Mouse (Mus musculus): ENCODE results near the gene Dlx2. TPM values are rescaled to one million over a fixed set of nuclear protein-coding genes. Genes with fewer than 3 reads are reported as not detected.

Gene Dlx2
- polyA plus RNA-seq, 1 experiment = not detected

DNA sequence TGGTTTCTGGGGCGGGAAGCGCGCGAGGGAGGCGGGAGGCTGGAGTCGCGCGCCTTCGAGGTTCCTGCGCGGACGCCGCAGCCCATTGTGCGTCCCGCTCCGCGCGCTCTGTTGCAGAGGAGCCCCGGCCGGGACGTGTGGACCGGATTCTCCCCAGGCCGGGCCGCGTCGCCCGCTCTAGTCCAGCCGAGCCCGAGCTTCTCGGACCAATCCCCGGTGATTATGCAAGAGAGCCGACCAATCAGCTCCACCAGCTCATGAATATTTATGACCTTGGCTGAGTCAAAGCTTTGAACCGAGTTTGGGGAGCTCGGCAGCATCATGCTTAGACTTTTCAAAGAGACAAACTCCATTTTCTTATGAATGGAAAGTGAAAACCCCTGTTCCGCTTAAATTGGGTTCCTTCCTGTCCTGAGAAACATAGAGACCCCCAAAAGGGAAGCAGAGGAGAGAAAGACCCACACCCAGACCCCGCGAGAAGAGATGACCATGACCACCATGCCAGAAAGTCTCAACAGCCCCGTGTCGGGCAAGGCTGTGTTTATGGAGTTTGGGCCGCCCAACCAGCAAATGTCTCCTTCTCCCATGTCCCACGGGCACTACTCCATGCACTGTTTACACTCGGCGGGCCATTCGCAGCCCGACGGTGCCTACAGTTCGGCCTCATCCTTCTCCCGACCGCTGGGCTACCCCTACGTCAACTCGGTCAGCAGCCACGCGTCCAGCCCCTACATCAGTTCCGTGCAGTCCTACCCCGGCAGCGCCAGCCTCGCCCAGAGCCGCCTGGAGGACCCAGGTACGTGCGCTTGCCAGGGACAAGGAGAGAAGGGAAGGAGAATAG is 16.8 kb downstream of the Dlx2 start:
- H3K4me3 ChIP-seq (ENCODE audit: insufficient read depth, low read length) = peak overlapping the region; percentile 38
- 0 out of 2 replicates have a peak, but pooled peaks cover 4% of the 10 kb centered on the region for H3K4me1 ChIP-seq (ENCODE audit: control insufficient read depth, insufficient read depth, low read length)
- no peak overlapping the region for H3K27ac ChIP-seq (ENCODE audit: insufficient read depth, low read depth, low read length)
- TF ChIP-seq CTCF (IDR thresholded peaks at IDR 0.05; ENCODE audit: low read depth, low read length) (no peak), POLR2A (IDR thresholded peaks at IDR 0.05; ENCODE audit: borderline replicate concordance, low read depth, low read length) (no peak)

DNA sequence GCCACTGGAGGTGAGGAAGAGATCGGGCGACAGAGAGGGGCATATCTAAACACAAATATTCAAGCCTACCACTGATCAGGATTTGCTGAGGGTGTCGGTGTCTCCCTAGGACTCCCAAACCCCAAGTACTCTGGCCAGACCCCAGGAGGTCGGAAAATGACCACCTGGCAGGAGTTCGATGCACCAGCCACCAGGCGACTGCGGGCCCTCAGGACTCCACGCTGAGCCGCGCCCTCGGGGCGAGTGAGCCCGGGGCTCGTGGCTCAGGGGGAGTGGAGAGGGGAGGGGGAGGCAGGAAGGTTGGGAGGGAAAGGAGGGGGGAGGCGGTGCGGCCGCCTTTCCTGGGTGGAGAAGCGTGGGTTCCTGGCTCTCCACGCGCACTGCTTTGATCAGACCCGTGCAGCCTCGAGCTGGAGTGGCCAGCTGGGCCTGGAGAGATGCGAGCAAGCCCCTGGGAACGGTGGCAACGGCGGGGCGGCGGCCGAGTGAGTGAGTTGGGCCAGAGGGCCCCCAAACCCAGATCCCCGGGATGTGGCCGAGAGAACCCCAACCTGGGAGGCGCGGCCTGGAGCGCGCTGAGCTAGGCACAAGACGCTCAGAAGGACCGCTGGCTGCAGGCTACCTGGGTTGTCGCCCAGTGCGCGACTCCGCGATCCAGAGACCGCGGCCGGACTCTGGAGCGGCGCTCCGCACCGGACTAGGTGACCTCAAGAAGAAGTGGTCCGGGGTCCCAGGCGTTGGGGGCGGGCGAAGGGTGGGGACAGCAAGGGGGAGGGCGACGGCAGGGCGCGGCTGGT is 17.6 kb downstream of the Dlx2 start:
- H3K4me3 ChIP-seq (ENCODE audit: insufficient read depth, low read length) = peak overlapping the region; percentile 38
- TF ChIP-seq POLR2A (IDR thresholded peaks at IDR 0.05; ENCODE audit: borderline replicate concordance, low read depth, low read length) = no peak
- no peak overlapping the region for H3K27ac ChIP-seq (ENCODE audit: insufficient read depth, low read depth, low read length)
- H3K4me1 ChIP-seq (ENCODE audit: control insufficient read depth, insufficient read depth, low read length) = 0 out of 2 replicates have a peak, but pooled peaks cover 4% of the 10 kb centered on the region

DNA sequence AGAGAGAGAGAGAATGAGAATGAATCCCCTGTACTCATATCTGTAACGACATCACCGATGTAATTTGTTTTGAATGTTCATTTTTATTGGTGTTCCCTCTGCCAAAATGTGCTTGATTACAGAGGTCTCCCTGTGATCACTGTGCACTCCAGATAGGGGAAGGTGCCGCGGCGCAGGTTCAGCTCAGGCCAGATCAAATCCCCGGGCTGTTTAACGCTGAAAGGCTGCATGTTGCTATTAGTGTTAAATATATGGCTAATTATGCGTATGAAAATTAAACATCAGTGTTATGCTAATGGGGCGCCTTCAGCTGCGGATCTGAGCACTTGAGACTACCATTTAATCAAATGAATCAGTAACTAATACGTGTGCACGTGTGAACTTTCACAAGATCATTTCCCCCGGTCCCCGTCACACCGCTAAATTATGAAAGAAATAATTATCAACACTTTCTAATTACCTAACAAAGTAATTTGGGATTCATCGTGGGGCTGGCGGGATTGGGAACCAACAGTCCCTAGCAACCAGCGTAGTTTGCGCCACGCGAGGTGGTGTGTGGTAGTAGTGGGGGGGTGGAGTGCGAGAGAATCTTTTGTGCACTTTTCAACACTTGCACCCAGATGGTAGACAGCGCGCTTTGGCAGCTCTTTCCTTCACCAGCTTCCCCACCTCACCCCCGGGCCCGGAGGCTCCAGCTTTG is 18.4 kb downstream of the Dlx2 start, which contains the start of gene Dlx1:
Gene Dlx1 (plus strand): TSS at position 100 of the 700 bp plus-strand sequence.
- H3K27ac ChIP-seq (ENCODE audit: insufficient read depth, low read depth, low read length) = no peak within 1 kb of the TSS
- TF ChIP-seq CTCF (IDR thresholded peaks at IDR 0.05; ENCODE audit: low read depth, low read length) (no peak), POLR2A (IDR thresholded peaks at IDR 0.05; ENCODE audit: borderline replicate concordance, low read depth, low read length) (no peak)
- peak within 1 kb of the TSS; percentile 38 for H3K4me3 ChIP-seq (ENCODE audit: insufficient read depth, low read length)
- 0 out of 2 replicates have a peak, but pooled peaks cover 4% of the 10 kb centered on the region for H3K4me1 ChIP-seq (ENCODE audit: control insufficient read depth, insufficient read depth, low read length)

DNA sequence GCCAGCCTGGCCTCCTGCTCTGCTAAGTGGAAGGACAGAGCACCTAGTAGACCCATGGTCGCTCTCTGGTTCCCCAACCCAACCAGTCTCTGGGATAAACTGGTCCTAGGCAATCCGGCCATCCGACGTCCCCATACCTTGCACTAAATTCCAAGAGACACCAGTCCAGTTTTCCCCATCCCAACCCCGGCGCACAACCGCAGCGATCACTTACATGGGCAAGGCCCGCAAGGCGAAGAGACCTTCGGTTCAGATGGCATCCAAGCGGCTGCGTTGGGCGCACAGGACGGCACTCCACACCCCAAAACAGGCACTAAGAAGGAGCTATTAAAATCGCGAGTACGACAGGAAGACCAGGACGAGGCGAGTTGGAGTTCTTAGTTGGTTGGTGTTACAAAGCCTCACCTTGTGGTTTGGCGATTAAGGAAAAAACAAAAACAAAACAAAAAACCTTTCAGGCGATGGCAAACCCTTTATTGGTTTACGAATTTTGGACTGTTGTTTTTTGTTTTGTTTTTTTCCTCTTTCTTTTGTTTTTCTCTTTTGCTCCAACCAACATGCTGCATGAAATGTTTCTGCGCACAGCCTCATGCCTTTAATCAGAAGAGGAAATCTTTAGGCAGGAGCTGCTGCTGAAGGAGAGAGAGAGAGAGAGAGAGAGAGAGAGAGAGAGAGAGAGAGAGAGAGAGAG is 19.1 kb downstream of the Dlx2 start:
- H3K4me1 ChIP-seq (ENCODE audit: control insufficient read depth, insufficient read depth, low read length) = 0 out of 2 replicates have a peak, but pooled peaks cover 4% of the 10 kb centered on the region
- H3K4me3 ChIP-seq (ENCODE audit: insufficient read depth, low read length) = no peak overlapping the region

DNA sequence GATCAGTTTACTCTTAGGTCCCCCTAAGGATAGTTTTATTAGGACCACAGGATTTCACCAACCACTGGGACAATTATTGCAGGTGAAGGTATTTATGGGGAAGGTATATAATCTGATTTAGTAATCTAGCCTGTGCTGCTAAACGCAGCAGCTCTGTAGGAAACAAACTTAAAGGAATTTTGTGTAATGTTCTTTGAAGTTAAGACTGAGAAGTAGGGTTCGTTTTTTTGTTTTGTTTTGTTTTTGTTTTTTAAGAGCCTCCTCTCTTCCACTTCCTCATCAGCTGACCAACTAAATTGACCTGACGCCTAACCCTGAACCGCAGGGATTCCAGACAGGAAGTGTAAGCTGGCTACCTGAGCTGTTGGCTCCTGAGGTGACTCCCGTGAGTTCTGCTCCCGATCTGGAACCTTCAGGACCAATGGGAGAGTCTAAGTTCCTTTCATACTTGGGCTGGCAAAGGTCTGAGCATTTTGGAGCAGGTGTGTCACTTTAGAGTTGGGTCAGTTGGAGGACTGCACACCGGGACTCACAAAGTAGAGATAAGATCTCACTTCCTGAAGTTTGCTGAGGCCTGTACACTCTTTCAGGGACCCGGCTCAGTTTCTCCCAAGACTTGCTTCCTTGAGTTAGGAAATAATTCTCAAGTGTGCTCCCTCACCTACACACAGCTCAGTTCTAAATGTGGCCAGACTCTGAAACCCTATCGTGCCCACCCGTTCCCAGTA is 19.8 kb downstream of the Dlx2 start:
- no peak overlapping the region for H3K4me3 ChIP-seq (ENCODE audit: insufficient read depth, low read length)
- 0 out of 2 replicates have a peak, but pooled peaks cover 4% of the 10 kb centered on the region for H3K4me1 ChIP-seq (ENCODE audit: control insufficient read depth, insufficient read depth, low read length)
- no peak overlapping the region for H3K27ac ChIP-seq (ENCODE audit: insufficient read depth, low read depth, low read length)
- no peak for TF ChIP-seq CTCF (IDR thresholded peaks at IDR 0.05; ENCODE audit: low read depth, low read length)
- no peak for TF ChIP-seq POLR2A (IDR thresholded peaks at IDR 0.05; ENCODE audit: borderline replicate concordance, low read depth, low read length)

More for the DNA sequence above, 19.1 kb downstream of the Dlx2 start:
- H3K27ac ChIP-seq (ENCODE audit: insufficient read depth, low read depth, low read length) = no peak overlapping the region
- TF ChIP-seq POLR2A (IDR thresholded peaks at IDR 0.05; ENCODE audit: borderline replicate concordance, low read depth, low read length) (no peak), CTCF (IDR thresholded peaks at IDR 0.05; ENCODE audit: low read depth, low read length) (no peak)

DNA sequence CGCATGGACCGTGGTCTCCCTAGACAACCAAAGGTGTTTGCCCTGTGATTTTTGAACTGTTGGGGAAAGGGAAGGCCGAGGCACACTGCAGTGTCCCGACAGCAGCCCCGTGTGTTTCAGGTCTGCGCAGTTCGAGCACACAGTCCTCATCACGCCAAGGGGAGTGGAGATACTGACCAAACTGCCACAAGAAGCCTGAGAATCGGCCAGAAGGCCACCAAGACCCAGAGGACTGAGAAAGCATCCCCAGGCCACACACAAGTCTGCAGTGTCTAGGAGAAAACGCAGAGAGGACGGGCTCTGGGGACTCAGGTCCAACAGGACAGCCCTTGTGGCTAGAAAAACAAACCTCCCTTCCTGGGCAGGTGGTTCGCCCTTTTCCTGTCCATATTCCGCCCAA is 21.8 kb downstream of the Dlx2 start:
- Histone ChIP-seq H3K27ac (ENCODE audit: insufficient read depth, low read depth, low read length) (no peak overlapping the region), H3K4me3 (ENCODE audit: insufficient read depth, low read length) (no peak overlapping the region), H3K4me1 (ENCODE audit: control insufficient read depth, insufficient read depth, low read length) (0 out of 2 replicates have a peak, but pooled peaks cover under 1% of the 10 kb centered on the region)
- TF ChIP-seq POLR2A (IDR thresholded peaks at IDR 0.05; ENCODE audit: borderline replicate concordance, low read depth, low read length) = no peak
- no peak for TF ChIP-seq CTCF (IDR thresholded peaks at IDR 0.05; ENCODE audit: low read depth, low read length)

DNA sequence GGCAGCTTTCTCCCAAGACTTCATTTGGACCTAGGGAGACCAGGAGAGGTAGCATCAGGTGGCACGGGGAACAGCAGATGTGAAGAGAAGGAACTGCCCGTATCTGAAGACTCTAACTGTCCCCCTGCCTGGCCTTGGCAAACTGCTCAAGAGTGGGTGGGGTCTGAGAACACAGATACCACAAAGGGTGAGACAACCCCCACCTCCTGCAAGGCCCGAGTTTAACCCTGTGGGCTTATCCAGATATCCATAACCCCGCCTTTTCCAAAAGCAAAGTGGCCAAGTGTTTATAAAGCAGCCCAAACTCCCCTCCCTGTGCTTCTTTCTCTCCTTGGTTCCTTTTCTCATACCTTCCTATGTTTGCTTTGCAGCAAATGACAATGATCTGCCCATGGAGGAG is 23.1 kb downstream of the Dlx2 start:
- Histone ChIP-seq H3K4me3 (ENCODE audit: insufficient read depth, low read length) (no peak overlapping the region), H3K4me1 (ENCODE audit: control insufficient read depth, insufficient read depth, low read length) (no peaks in the 10 kb centered on the region), H3K27ac (ENCODE audit: insufficient read depth, low read depth, low read length) (no peak overlapping the region)
- TF ChIP-seq POLR2A (IDR thresholded peaks at IDR 0.05; ENCODE audit: borderline replicate concordance, low read depth, low read length) = no peak
- TF ChIP-seq CTCF (IDR thresholded peaks at IDR 0.05; ENCODE audit: low read depth, low read length) = no peak

DNA sequence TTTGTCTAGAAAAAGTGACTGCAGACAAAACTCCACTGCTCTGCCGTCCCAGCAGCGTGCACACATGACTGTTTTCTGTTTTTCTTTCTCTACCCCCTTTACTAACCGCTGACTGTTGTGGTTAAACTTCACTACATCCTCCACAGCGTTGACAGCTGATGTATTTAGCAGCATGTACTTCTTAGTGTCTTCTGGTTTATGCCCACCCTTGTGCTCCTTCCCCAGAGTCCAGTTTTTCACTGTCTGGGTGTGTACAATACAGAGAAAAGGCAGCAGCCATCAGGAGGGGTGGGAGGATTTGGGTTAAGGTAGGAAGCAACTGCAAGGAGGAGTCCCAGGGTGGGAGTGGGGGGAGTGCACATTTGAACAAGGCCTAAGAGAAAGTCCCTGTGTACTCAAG is 23.7 kb downstream of the Dlx2 start:
- Histone ChIP-seq H3K4me3 (ENCODE audit: insufficient read depth, low read length) (no peak overlapping the region), H3K4me1 (ENCODE audit: control insufficient read depth, insufficient read depth, low read length) (no peaks in the 10 kb centered on the region), H3K27ac (ENCODE audit: insufficient read depth, low read depth, low read length) (no peak overlapping the region)
- TF ChIP-seq CTCF (IDR thresholded peaks at IDR 0.05; ENCODE audit: low read depth, low read length) (no peak), POLR2A (IDR thresholded peaks at IDR 0.05; ENCODE audit: borderline replicate concordance, low read depth, low read length) (no peak)

All from bone marrow macrophage, adult 2 months (primary cell).